Mouse (Mus musculus): ENCODE results near the gene Fcrls.

DNA sequence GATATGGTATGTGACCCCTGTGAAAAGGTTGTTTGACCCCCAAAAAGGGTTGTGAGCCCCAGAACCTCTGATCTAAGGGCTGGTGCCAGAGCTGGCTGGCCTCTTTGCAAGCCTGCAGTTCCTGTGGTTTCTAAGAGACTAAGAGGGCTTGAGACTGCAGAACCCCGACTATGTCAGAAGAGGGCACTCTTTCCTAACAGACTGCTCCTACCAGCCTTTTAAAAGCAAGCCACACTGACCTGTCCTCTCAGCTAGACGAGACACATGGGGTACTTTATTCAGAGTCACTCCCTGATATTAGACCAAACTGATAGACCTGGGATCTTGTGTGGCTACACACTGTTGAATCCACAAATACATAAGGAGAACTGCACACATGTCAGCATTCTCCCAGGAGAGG is 19.9 kb downstream of the Fcrls start:
- peak; percentile 49 for TF ChIP-seq CTCF (IDR thresholded peaks at IDR 0.05; ENCODE audit: low read depth, low read length)
- TF ChIP-seq POLR2A (IDR thresholded peaks at IDR 0.05; ENCODE audit: extremely low read depth, insufficient read depth, low read length), result no peak

Measured in liver, adult 2 months (tissue).